32 mouse cellular contexts compared by ENCODE assay signal in genomic region chr2:7249002-7249401, GRCm38 (mm10).
DNase-seq lines count a peak whose midpoint lies in the region; ATAC-seq and TF ChIP-seq lines count a peak whose summit lies in the region.
"Had no signal": no experiment of that assay in that cellular context is flagged by ENCODE, and none has a peak within 500 bp of the region (broad histone marks: within the 10 kb centered on the region; RNA-seq: fewer than 3 reads in every experiment).

No protein-coding gene starts in this region.

- no peaks in the 10 kb centered on the region for H3K27me3 ChIP-seq in lung, postnatal 0 days (replicated peaks; ENCODE audit: insufficient read depth, low read length)
- H3K27me3 ChIP-seq in intestine, embryonic 16.5 days (replicated peaks; ENCODE audit: control insufficient read depth, insufficient read depth, low read length): no peaks in the 10 kb centered on the region
- H3K27me3 ChIP-seq: CH12.LX; embryonic facial prominence, embryonic 13.5 days; forebrain, embryonic 12.5 days; heart, embryonic 15.5 days; hindbrain, embryonic 13.5 days; Patski had no signal

- H3K9ac ChIP-seq in lung, postnatal 0 days (replicated peaks; ENCODE audit: low read depth): no peak overlapping the region
- H3K9ac ChIP-seq in intestine, embryonic 16.5 days (ENCODE audit: low read depth, low read length): no peak overlapping the region
- H3K9ac ChIP-seq: embryonic facial prominence, embryonic 13.5 days; forebrain, embryonic 12.5 days; heart, embryonic 15.5 days; hindbrain, embryonic 13.5 days had no signal

- peaks cover 5% of the 10 kb centered on the region; the same call in 1 of the 2 replicates for H3K4me1 ChIP-seq in lung, postnatal 0 days (ENCODE audit: insufficient read depth, low read depth, low read length)
- peaks cover 14% of the 10 kb centered on the region for H3K4me1 ChIP-seq in intestine, embryonic 16.5 days (ENCODE audit: control insufficient read depth, insufficient read depth, low read length)
- H3K4me1 ChIP-seq: forebrain, embryonic 12.5 days; hindbrain, embryonic 10.5 days; hindbrain, embryonic 13.5 days had no signal

- no peaks in the 10 kb centered on the region for H3K36me3 ChIP-seq in lung, postnatal 0 days (ENCODE audit: insufficient read depth, low read length)
- H3K36me3 ChIP-seq in intestine, embryonic 16.5 days (ENCODE audit: control insufficient read depth, insufficient read depth, low read length): no peaks in the 10 kb centered on the region
- H3K36me3 ChIP-seq: embryonic facial prominence, embryonic 10.5 days; embryonic facial prominence, embryonic 13.5 days; forebrain, embryonic 12.5 days; G1E; heart, embryonic 15.5 days; hindbrain, embryonic 10.5 days; hindbrain, embryonic 13.5 days had no signal

- peak overlapping the region; percentile 85 for H3K27ac ChIP-seq in layer of hippocampus, adult 2 months
- no peak overlapping the region for H3K27ac ChIP-seq in lung, postnatal 0 days (ENCODE audit: low read length)
- no peak overlapping the region for H3K27ac ChIP-seq in intestine, embryonic 16.5 days (ENCODE audit: low read length)
- H3K27ac ChIP-seq: embryonic facial prominence, embryonic 10.5 days; embryonic facial prominence, embryonic 13.5 days; forebrain, embryonic 12.5 days; heart, adult 2 months; heart, embryonic 15.5 days; hindbrain, embryonic 10.5 days; hindbrain, embryonic 13.5 days had no signal

- H3K4me3 ChIP-seq in layer of hippocampus, adult 2 months: no peak overlapping the region
- no peak overlapping the region for H3K4me3 ChIP-seq in lung, postnatal 0 days (ENCODE audit: low read depth, low read length)
- H3K4me3 ChIP-seq in intestine, embryonic 16.5 days (ENCODE audit: low read length): no peak overlapping the region
- H3K4me3 ChIP-seq: embryonic facial prominence, embryonic 10.5 days; embryonic facial prominence, embryonic 13.5 days; erythroblast, embryonic 14.5 days; forebrain, embryonic 12.5 days; heart, adult 2 months; heart, embryonic 15.5 days; hindbrain, embryonic 10.5 days; hindbrain, embryonic 13.5 days had no signal

- DNase-seq in layer of hippocampus, adult 2 months (ENCODE audit: low spot score in 2 of 2): no peak
- DNase-seq in layer of hippocampus, postnatal 14 days (ENCODE audit: low spot score in 2 of 2): no peak
- peak; percentile 17 for DNase-seq in lung, postnatal 0 days (ENCODE audit: low spot score)
- no peak for DNase-seq in lung, adult 18-20 months
- peak; percentile 24 for DNase-seq in lung, postnatal 25 days (ENCODE audit: low spot score)
- DNase-seq: adrenal gland, adult 2 months; adrenal gland, postnatal 14 days; B cell, adult 2 months; cerebellum, adult 11 months; cerebellum, adult 8-10 months; cerebellum, postnatal 10 days; cerebellum, postnatal 36 days; embryo, embryonic 11 days; gastrocnemius, postnatal 10 days; gastrocnemius, postnatal 36 days; heart, adult 2 months; heart, postnatal 10 days; heart, postnatal 36 days had no signal

- TF ChIP-seq CTCF in layer of hippocampus, adult 2 months (conservative IDR thresholded peaks at IDR 0.05): no peak
- TF ChIP-seq CTCF in lung, postnatal 0 days (IDR thresholded peaks at IDR 0.05): no peak

- H3K9me3 ChIP-seq in lung, postnatal 0 days (ENCODE audit: low read length): no peaks in the 10 kb centered on the region
- H3K9me3 ChIP-seq in intestine, embryonic 16.5 days (ENCODE audit: control insufficient read depth, low read length): no peaks in the 10 kb centered on the region
- H3K9me3 ChIP-seq: embryonic facial prominence, embryonic 10.5 days; embryonic facial prominence, embryonic 13.5 days; forebrain, embryonic 12.5 days; G1E; heart, embryonic 15.5 days; hindbrain, embryonic 10.5 days; hindbrain, embryonic 13.5 days had no signal

- H3K4me2 ChIP-seq in lung, postnatal 0 days (replicated peaks; ENCODE audit: low read depth, low read length): no peak overlapping the region
- no peak overlapping the region for H3K4me2 ChIP-seq in intestine, embryonic 16.5 days (ENCODE audit: low read depth, low read length)
- H3K4me2 ChIP-seq: embryonic facial prominence, embryonic 13.5 days; forebrain, embryonic 12.5 days; heart, embryonic 11.5 days; heart, embryonic 15.5 days; hindbrain, embryonic 13.5 days had no signal

- peak; percentile 63 for TF ChIP-seq EP300 in lung, postnatal 0 days (IDR thresholded peaks at IDR 0.05)

- peak; percentile 30; the same call in 1 of the 2 replicates for ATAC-seq in lung, postnatal 0 days
- ATAC-seq in intestine, embryonic 16.5 days: no peak
- ATAC-seq: forebrain, embryonic 16.5 days; hindbrain, embryonic 16.5 days; Patski had no signal

Comparison
In these comparisons a context has a peak if more than half of its experiments do, and no peak if none do; other contexts are left out.
1. DNase-seq: peak in lung, postnatal 0 days (single experiment) and lung, postnatal 25 days (single experiment); none in layer of hippocampus, adult 2 months (0 of 2), layer of hippocampus, postnatal 14 days (0 of 2) and lung, adult 18-20 months (0 of 2).